Mouse (Mus musculus): ENCODE measurements around the gene Trappc10. TPM values are rescaled to one million over a fixed set of nuclear protein-coding genes. Genes with fewer than 3 reads are reported as not detected.

The Trappc10 gene
- 3.8 TPM for polyA plus RNA-seq (2017; shearing (Covaris generic))

GRCm38 (mm10) chr10:78244438-78245224, at the start of gene Trappc10:
Trappc10 (minus strand) TSS chr10:78244641.

GRCm38 (mm10) chr10:78184531-78185380, 59.7 kb downstream of the Trappc10 start, which contains the start of gene Pwp2:
Pwp2 (minus strand) TSS chr10:78185149.

GRCm38 (mm10) chr10:78169281-78170042, 75.0 kb downstream of the Trappc10 start, which contains the start of gene D10Jhu81e:
D10Jhu81e (minus strand) TSS chr10:78169782.

Other genes starting within 250 kb of the Trappc10 start
- 111 TPM for gene Pfkl, start 234.6 kb downstream of the Trappc10 start, polyA plus RNA-seq (2017; shearing (Covaris generic))
- not detected for gene Dnmt3l, start 202.7 kb downstream of the Trappc10 start, polyA plus RNA-seq (2017; shearing (Covaris generic))
- 0.62 TPM for gene Aire, start 201.0 kb downstream of the Trappc10 start, polyA plus RNA-seq (2017; shearing (Covaris generic))
- gene Icosl, start 175.3 kb downstream of the Trappc10 start, polyA plus RNA-seq (2017; shearing (Covaris generic)), result 13.2 TPM
- gene D10Jhu81e, start 74.9 kb downstream of the Trappc10 start, polyA plus RNA-seq (2017; shearing (Covaris generic)), result 68.1 TPM
- gene Pwp2, start 59.5 kb downstream of the Trappc10 start, polyA plus RNA-seq (2017; shearing (Covaris generic)), result 37.1 TPM
- gene Agpat3, start 107.8 kb upstream of the Trappc10 start, polyA plus RNA-seq (2017; shearing (Covaris generic)), result 147 TPM
- 342 TPM for gene Rrp1, start 168.4 kb upstream of the Trappc10 start, polyA plus RNA-seq (2017; shearing (Covaris generic))
- 132 TPM for gene Cstb, start 181.0 kb upstream of the Trappc10 start, polyA plus RNA-seq (2017; shearing (Covaris generic))
- 20.3 TPM for gene Pdxk, start 220.3 kb upstream of the Trappc10 start, polyA plus RNA-seq (2017; shearing (Covaris generic))